Mouse (Mus musculus): Measurements from ENCODE around the gene Dgcr8. TPM values are rescaled to one million over a fixed set of nuclear protein-coding genes. Genes with fewer than 3 reads are reported as not detected.

Dgcr8 gene
- polyA plus RNA-seq, 1 experiment, result 21.4 TPM

GRCm38 (mm10) chr16:18235389-18236065 is 53.5 kb downstream of the Dgcr8 start:
- no peak overlapping the region for H3K27ac ChIP-seq (ENCODE audit: insufficient read depth, low read depth, low read length)
- 0 out of 2 replicates have a peak, but pooled peaks cover 4% of the 10 kb centered on the region for H3K4me1 ChIP-seq (ENCODE audit: control insufficient read depth, insufficient read depth, low read length)
- peak overlapping the region; percentile 73 for H3K4me3 ChIP-seq (ENCODE audit: insufficient read depth, low read length)
- TF ChIP-seq POLR2A (IDR thresholded peaks at IDR 0.05; ENCODE audit: borderline replicate concordance, low read depth, low read length) (no peak), CTCF (IDR thresholded peaks at IDR 0.05; ENCODE audit: low read depth, low read length) (no peak)

- H3K4me1 ChIP-seq (ENCODE audit: control insufficient read depth, insufficient read depth, low read length), result peaks cover 8% of the 10 kb centered on the region; the same call in 1 of the 2 replicates
- H3K4me3 ChIP-seq (ENCODE audit: insufficient read depth, low read length), result peak within 1 kb of the TSS; percentile 73
- no peak within 1 kb of the TSS for H3K27ac ChIP-seq (ENCODE audit: insufficient read depth, low read depth, low read length)
- TF ChIP-seq CTCF (IDR thresholded peaks at IDR 0.05; ENCODE audit: low read depth, low read length), result no peak
- TF ChIP-seq POLR2A (IDR thresholded peaks at IDR 0.05; ENCODE audit: borderline replicate concordance, low read depth, low read length), result no peak
Observed at GRCm38 (mm10) chr16:18234671-18235388, 54.2 kb downstream of the Dgcr8 start, which contains the start of gene Zdhhc8. Gene Zdhhc8, minus strand, starts transcription at chr16:18235136.

GRCm38 (mm10) chr16:18233919-18234670 is 55.0 kb downstream of the Dgcr8 start:
- peaks cover 10% of the 10 kb centered on the region; the same call in 1 of the 2 replicates for H3K4me1 ChIP-seq (ENCODE audit: control insufficient read depth, insufficient read depth, low read length)
- peak overlapping the region; percentile 73 for H3K4me3 ChIP-seq (ENCODE audit: insufficient read depth, low read length)
- no peak overlapping the region for H3K27ac ChIP-seq (ENCODE audit: insufficient read depth, low read depth, low read length)
- no peak for TF ChIP-seq POLR2A (IDR thresholded peaks at IDR 0.05; ENCODE audit: borderline replicate concordance, low read depth, low read length)
- TF ChIP-seq CTCF (IDR thresholded peaks at IDR 0.05; ENCODE audit: low read depth, low read length), result no peak

GRCm38 (mm10) chr16:18233451-18233850 is 55.6 kb downstream of the Dgcr8 start:
- no peak overlapping the region for H3K4me3 ChIP-seq (ENCODE audit: insufficient read depth, low read length)
- no peak for TF ChIP-seq POLR2A (IDR thresholded peaks at IDR 0.05; ENCODE audit: borderline replicate concordance, low read depth, low read length)
- no peak for TF ChIP-seq CTCF (IDR thresholded peaks at IDR 0.05; ENCODE audit: low read depth, low read length)
- H3K27ac ChIP-seq (ENCODE audit: insufficient read depth, low read depth, low read length), result no peak overlapping the region
- peaks cover 10% of the 10 kb centered on the region; the same call in 1 of the 2 replicates for H3K4me1 ChIP-seq (ENCODE audit: control insufficient read depth, insufficient read depth, low read length)

GRCm38 (mm10) chr16:18231451-18231850 is 57.6 kb downstream of the Dgcr8 start:
- no peak overlapping the region for H3K4me3 ChIP-seq (ENCODE audit: insufficient read depth, low read length)
- TF ChIP-seq CTCF (IDR thresholded peaks at IDR 0.05; ENCODE audit: low read depth, low read length), result no peak
- no peak for TF ChIP-seq POLR2A (IDR thresholded peaks at IDR 0.05; ENCODE audit: borderline replicate concordance, low read depth, low read length)
- no peak overlapping the region for H3K27ac ChIP-seq (ENCODE audit: insufficient read depth, low read depth, low read length)
- H3K4me1 ChIP-seq (ENCODE audit: control insufficient read depth, insufficient read depth, low read length), result peaks cover 10% of the 10 kb centered on the region; the same call in 1 of the 2 replicates

GRCm38 (mm10) chr16:18231047-18231446 is 58.0 kb downstream of the Dgcr8 start:
- Histone ChIP-seq H3K4me1 (ENCODE audit: control insufficient read depth, insufficient read depth, low read length) (peaks cover 10% of the 10 kb centered on the region; the same call in 1 of the 2 replicates), H3K27ac (ENCODE audit: insufficient read depth, low read depth, low read length) (no peak overlapping the region)

GRCm38 (mm10) chr16:18230617-18231016 is 58.4 kb downstream of the Dgcr8 start:
- Histone ChIP-seq H3K4me3 (ENCODE audit: insufficient read depth, low read length) (no peak overlapping the region), H3K4me1 (ENCODE audit: control insufficient read depth, insufficient read depth, low read length) (peaks cover 10% of the 10 kb centered on the region; the same call in 1 of the 2 replicates), H3K27ac (ENCODE audit: insufficient read depth, low read depth, low read length) (no peak overlapping the region)
- no peak for TF ChIP-seq POLR2A (IDR thresholded peaks at IDR 0.05; ENCODE audit: borderline replicate concordance, low read depth, low read length)
- TF ChIP-seq CTCF (IDR thresholded peaks at IDR 0.05; ENCODE audit: low read depth, low read length), result no peak

More at GRCm38 (mm10) chr16:18231047-18231446, 58.0 kb downstream of the Dgcr8 start:
- no peak overlapping the region for H3K4me3 ChIP-seq (ENCODE audit: insufficient read depth, low read length)
- TF ChIP-seq CTCF (IDR thresholded peaks at IDR 0.05; ENCODE audit: low read depth, low read length), result no peak
- no peak for TF ChIP-seq POLR2A (IDR thresholded peaks at IDR 0.05; ENCODE audit: borderline replicate concordance, low read depth, low read length)

GRCm38 (mm10) chr16:18229622-18230021 is 59.4 kb downstream of the Dgcr8 start:
- TF ChIP-seq CTCF (IDR thresholded peaks at IDR 0.05; ENCODE audit: low read depth, low read length) (no peak), POLR2A (IDR thresholded peaks at IDR 0.05; ENCODE audit: borderline replicate concordance, low read depth, low read length) (no peak)
- peaks cover 10% of the 10 kb centered on the region; the same call in 1 of the 2 replicates for H3K4me1 ChIP-seq (ENCODE audit: control insufficient read depth, insufficient read depth, low read length)
- H3K27ac ChIP-seq (ENCODE audit: insufficient read depth, low read depth, low read length), result no peak overlapping the region
- no peak overlapping the region for H3K4me3 ChIP-seq (ENCODE audit: insufficient read depth, low read length)

GRCm38 (mm10) chr16:18228856-18229255 is 60.2 kb downstream of the Dgcr8 start:
- Histone ChIP-seq H3K27ac (ENCODE audit: insufficient read depth, low read depth, low read length) (no peak overlapping the region), H3K4me3 (ENCODE audit: insufficient read depth, low read length) (no peak overlapping the region), H3K4me1 (ENCODE audit: control insufficient read depth, insufficient read depth, low read length) (peaks cover 7% of the 10 kb centered on the region; the same call in 1 of the 2 replicates)
- TF ChIP-seq CTCF (IDR thresholded peaks at IDR 0.05; ENCODE audit: low read depth, low read length) (no peak), POLR2A (IDR thresholded peaks at IDR 0.05; ENCODE audit: borderline replicate concordance, low read depth, low read length) (no peak)

Data from bone marrow macrophage, adult 2 months (primary cell).